Mouse (Mus musculus): ENCODE measurements at regions not wholly inside any gene's neighbourhood (a gene's known extent, or its start where the extent isn't known, plus 50 kb on each side); places are given as distances from the start of the nearest gene placed in this dataset.
"Not testable (repeated sequence)": the region's sequence is repeated elsewhere in the genome, so short reads cannot be mapped to it uniquely, and the experiment has no call there.

DNA sequence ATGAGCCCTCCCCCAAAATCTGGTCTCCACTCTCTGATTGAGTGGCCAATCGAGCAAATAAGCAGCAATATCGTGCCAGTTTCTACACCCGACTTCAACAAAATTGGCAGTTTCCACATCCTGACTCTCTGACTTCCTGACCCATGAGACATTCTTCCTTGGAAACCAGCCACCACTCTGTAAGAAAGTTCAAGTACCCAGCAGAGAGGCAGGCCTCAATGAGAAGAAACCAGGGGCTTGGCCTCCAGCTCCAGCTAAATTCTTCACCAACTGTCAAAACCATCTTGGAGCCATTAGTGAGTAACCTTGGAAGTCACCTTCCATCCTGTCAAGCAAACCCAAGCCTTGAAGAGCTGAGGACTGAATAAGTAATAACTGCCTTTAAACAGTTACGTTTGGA, 162.7 kb upstream of the Intu start:
- no peak for DNase-seq (ENCODE audit: low spot score in 2 of 2)

DNA sequence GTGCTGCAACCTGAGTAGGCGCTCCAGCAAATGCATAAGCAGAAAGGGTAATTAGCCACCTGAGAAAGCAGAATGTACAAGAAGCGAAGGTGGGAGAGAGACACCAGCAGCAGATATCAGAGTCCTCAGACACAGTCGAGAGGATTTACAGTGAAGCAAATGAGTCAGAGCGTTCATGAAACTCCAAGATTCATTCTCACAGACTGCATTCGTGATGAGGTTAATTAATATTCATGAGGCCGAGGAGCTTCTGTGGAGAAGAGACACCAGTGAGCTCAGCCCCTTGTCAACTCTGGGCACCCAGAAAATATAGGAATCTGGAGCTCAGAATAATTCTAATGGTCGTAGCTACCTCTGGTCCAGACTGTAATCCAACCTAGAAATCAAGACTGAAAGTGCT, 159.7 kb upstream of the Intu start:
- no peak for DNase-seq (ENCODE audit: low spot score in 2 of 2)

DNA sequence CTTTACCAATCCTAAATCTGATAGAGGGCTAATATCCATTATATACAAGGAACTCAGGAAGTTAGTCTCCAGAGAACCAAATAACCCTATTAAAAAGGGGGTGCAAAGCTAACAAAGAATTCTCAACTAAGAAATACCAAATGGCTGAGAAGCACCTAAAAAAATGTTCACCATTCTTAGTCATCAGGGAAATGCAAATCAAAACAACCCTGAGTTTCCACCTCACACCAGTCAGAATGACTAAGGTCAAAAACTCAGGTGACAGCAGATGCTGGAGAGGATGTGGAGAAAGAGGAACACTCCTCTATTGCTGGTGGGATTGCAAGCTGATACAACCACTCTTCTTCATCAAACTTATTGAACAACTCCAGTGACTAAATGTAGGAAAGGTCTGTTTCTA, 154.9 kb upstream of the Intu start:
- not testable (repeated sequence) for DNase-seq (ENCODE audit: low spot score in 2 of 2)

DNA sequence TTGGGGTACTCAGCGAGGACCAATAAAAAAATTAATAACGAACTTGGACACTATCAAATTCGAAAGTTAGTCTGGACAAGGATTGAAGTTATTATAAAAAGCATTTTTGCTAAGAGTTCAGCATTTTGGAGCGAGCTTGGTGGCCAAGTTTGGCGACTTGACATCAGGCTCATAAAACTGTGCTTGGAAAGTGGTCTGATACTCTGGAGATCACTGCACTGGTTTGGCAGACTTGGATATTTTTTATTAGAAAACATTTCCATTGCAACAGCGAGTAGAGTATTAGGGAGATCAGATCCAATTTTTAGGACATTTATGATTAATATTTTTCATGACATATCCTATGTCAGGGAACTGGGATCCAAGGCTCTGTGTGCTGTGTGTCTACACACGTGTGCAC, 153.7 kb upstream of the Intu start:
- no peak for DNase-seq (ENCODE audit: low spot score in 2 of 2)

DNA sequence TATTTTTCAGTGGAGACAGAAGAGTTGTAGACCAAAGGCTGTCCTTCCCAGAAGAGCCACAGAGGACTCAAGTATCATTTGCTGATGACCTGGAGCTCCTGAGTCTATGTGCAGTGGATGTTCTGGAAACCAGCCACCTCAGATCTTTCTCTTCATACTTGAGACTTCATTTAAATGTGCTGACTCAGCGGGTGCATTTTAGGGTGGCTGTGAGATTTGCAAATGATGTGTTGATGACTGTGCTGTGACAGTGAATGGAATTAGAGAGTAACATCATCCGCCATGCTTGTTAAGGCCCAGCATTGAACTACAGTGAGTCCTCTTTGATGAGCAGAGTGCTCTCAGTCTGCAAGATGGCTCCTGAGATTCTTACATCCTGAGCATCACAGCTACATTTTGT, 152.0 kb upstream of the Intu start:
- DNase-seq (ENCODE audit: low spot score in 2 of 2) = no peak

DNA sequence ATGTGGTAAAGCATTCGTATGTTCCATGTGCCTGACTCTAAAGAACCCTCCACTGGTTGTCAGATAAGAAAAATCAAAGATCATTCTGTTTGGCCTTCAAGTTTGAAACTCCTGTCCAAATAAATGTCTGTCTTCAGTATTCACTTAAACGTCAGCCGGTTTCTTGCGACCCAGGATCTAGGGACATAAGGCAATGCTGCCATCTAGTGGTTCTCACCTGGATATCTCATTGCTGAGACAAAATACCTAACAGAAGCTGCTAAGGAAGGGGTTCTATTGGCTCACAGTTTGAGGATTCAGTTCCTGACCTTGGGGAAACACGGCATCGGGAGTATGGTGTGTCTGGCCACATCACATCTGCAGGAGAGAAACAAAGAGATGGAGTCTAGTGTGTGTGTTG, 139.5 kb upstream of the Intu start:
- DNase-seq (ENCODE audit: low spot score in 2 of 2) = peak; percentile 18 to 48

DNA sequence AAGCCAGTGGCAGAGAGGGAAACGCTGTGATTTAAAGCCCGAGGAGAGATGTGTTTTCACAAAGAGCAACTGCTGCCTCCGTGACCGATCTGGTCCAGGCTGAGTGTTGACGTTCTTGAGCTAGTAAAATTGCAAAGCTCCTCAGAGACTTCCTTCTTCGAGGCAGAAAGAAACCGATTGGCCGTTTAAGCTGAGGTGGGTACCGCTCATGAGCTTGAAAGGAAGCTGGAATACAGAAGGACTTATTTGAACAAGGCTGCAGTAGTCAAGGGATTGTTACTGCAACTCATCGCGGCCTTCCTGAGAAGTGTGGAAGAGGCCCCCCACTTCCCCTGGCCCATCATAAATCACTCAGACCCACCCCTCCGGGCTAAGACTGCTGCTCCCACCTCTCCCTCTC, 132.9 kb upstream of the Intu start:
- DNase-seq (ENCODE audit: low spot score in 2 of 2) = no peak

DNA sequence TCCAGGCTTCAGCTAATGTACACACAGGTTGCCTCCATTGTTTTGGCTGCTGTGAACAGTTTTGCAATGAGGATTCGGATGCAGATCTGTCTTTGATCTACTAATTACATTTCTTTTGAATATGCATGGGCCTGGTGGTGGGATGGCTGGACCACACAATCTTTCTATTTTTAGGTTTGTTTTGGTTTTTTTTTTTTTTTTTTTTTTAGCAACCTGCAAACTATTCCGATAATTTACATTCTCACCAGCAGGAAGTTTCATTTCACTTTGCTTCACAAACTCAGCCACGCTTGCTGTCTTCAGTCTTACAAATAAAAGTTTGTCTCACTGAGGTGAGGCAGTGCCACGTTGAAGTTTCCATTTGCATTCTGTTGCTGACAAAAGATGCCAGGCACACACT, 127.7 kb upstream of the Intu start:
- DNase-seq (ENCODE audit: low spot score in 2 of 2) = no peak

DNA sequence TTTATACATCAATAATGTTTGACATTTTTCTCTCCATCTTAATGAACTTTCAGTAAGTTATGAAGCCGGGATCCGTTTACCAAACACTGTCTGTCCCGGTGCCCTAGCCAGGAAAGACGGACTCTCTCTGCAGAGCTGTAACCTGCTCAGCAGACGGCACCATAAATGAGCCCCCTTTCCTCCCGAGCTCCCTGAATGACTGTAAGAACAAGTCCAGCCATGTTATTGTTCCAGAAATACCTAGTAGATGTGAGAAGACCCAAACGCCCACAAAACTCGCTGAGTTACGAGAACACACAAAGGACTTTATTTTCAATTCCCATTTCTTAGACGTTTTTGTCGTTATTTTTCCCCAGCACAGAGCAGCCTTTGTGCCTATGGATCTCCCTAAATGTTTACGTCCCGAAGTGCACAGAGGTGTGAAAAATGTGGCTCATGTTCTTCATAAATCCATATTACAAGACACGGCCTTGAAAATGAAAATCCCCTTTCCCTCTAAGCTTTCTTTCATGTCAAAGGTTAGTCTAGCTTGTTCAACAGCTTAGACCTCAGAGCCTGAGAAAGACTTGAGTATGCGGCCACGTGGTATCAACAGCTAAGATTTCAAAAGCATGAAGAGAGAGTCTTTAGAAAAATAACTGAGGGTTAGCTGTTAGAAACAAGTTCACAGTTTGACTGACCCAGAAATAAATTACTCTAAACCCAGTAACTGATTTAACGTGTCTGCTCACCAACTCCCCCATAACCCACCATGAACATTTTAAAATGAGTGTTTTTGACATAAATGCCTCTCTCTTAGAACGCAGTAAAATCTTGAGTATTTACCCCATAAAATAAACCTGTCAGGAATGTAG, 125.8 kb upstream of the Intu start:
- no peak for DNase-seq (ENCODE audit: low spot score in 2 of 2)

DNA sequence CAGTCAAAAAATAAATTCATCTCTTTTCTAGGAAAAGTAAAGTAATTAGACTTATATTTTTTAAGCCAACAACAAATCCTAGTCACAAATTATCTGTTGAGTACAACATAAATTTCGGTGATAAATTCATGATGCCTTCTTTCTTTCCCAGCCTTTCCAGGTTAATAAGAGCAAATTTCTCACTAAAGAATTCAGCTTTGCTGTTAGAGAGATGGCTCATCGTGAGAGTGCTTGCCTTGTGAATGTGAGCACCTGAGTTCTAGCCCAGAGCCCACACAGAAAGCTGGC, 125.2 kb upstream of the Intu start:
- DNase-seq (ENCODE audit: low spot score in 2 of 2) = no peak

DNA sequence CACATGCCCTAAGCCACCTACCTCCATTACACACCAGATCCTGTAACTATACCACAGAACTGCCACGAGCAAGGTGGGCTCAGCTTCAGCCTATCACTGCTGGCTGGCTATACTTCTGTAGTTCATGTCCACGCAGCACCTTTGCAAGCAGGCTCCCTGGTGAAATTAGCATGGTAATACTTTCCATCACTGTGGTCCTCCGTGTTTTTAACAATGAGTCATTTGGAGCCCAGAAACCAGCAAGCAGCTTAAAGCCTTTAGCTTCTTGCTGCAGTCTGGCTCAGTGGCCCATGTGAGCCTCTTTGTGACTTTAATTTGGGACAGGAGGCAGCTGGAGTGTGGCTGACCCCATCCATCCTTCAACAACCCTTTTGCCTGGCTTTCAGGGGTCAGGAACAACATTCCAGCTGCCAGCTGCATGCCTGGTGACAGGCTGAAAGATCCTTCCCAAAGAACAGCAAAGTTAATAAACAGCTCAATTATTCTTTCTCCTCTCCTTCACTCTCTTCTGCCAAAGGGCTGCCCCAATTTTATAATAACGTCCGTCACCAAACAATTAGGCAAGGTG, 122.1 kb upstream of the Intu start:
- DNase-seq (ENCODE audit: low spot score in 2 of 2) = no peak

DNA sequence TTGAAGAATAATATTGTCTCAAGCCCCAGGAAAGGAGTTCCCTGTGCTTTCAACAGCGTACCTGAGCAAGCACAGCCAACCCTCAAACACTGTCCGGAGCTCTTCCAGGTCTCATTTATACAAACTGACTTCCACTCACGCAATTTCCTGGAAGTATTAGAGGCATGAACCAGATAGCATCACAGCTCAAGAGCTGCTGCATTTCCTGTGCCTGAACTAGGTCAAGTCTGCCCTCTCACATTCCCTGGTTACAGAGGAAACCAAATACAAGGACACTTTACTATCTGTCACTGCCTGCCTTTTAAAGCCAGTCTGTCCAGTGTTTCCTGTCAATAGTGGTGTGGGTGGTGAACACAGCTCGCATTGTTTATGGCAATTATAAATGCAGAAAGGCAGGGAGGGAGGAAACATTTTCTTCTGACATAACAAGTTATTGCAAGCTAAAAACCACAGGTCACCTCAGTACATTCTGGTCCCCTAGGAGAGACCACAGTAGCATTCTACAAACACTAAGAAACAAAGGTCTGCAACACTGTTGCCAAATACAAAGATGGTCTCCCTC, 120.3 kb upstream of the Intu start:
- no peak for DNase-seq (ENCODE audit: low spot score in 2 of 2)

DNA sequence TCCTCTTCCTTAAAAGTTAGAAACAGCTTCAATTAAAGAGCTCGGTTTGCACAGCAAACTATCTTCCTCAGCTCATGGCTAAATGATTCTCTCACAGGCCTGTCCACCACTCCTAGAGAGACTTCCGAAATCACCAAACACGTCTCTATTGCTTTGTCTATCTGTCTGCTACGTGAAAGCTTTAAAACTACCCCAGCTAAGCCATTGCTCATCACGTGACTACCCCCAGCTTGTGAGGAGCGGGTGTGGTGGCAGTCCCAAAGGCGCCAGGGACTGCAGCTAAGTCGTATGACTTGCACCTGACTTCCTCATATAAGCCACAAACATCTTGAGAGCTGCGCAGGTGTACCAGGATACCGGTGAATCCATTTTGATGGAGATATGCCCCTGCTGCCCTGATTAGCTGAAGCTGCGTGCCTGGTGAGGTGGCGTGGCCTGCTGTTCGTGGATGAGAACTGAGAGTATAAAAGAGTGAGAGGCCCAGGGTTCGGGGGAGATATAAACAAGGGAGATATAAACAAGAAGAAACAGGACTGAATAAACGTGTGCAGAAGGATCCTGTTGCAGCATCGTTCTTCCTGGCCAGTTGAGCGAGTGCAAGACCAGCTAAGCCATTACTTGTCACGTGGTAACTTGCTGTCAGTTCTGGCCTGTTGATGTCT, 105.8 kb upstream of the Intu start:
- not testable (repeated sequence) for DNase-seq (ENCODE audit: low spot score in 2 of 2)

DNA sequence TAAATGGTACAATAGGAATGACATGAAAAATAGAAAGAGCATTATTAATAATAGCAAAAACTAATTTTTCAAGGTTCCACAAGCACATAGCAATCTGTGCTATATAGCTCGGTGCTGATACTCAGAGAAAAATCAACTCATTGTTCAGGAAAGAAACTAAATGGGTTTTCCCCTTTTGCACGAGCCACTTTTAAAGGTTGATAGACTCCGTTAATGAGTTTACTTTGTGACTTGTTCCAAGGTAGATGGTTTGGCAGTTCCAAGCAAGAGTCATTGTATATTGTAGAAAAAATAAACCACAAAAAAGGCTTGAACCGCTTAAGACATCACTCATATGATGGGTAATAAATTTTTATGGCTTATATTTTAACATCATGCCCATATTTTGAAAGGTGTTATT, 105.0 kb upstream of the Intu start:
- DNase-seq (ENCODE audit: low spot score in 2 of 2) = no peak

DNA sequence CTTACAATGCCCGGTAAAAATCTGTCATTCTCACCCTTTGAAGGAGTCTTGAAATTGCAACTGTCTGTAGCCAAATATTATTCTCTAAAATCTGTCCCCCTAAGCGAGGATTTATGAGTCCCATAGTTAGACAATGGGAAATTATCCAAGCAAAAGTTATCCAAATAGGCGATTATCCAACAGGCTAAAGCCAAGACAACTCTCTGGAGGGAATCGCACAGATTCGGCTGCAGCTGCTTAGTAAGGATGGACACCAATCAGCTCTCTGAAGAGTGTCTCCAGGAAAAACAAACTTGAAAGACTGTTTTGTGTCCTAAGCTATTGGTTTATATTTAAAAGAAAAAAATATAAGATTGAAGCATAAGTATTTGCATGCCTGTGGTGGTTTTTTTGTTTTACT, 103.1 kb upstream of the Intu start:
- no peak for DNase-seq (ENCODE audit: low spot score in 2 of 2)

DNA sequence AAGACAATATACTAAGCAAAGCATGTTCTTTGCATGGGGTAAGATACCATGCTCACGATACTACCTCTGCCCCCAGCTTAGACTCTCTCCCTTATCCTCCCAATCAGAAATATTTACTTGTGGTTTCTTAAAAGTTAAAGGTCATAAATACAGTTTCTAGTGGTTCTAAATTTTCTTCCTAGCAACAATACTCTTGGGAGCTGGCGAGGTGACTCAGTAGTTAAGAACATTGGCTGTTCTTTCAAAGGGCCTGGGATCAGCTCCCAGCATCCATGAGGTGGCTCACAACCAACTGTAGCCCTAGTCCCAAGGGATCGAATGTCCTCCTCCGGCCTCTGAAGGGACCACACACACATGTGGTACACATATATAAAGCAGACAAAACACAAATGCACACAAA, 92.8 kb upstream of the Intu start:
- no peak for DNase-seq (ENCODE audit: low spot score in 2 of 2)

DNA sequence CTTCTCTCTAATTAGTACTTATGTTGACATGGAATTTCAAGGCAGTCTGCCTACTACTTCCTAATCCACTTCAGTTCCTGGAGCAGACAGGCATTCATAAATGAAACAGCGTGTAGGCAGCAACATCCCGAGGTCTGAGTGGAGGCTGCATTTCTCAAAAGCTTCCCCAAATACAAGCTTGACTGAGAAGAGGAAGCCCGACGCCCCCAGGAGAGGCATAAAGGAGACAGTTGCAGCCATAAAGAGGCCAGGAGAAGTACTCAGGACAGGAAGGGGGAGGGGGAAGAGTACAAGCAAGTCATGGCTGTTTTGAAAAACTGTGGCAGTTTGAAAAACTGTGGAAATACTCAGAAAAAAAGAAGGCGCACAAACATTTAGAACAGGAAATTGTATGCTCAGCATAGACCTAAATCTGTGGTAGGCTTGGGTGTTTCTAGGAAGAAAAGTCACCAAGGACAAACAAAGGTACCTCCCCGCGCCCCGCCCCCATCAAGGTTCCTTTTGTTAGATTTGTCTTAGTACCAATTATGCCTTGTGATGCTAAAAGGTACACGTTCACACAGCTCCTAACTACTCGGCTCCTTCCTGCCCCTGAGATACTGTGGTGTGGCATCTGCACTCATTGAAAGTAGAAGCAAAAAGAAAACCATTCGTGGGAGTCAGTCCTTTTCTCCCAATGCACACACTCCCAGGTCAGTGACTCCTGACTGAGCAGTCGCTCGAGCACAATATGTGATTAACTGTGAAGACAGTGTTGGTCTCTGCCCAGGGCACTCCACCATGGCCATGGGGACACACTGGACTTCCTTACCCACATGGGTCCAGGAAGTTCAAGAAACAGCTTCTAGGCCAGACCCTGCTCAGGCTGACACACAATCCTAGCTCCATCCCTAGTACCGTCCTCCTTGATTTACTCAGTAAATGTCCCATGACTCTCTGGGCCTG, 89.7 kb upstream of the Intu start:
- no peak for DNase-seq (ENCODE audit: low spot score in 2 of 2)

DNA sequence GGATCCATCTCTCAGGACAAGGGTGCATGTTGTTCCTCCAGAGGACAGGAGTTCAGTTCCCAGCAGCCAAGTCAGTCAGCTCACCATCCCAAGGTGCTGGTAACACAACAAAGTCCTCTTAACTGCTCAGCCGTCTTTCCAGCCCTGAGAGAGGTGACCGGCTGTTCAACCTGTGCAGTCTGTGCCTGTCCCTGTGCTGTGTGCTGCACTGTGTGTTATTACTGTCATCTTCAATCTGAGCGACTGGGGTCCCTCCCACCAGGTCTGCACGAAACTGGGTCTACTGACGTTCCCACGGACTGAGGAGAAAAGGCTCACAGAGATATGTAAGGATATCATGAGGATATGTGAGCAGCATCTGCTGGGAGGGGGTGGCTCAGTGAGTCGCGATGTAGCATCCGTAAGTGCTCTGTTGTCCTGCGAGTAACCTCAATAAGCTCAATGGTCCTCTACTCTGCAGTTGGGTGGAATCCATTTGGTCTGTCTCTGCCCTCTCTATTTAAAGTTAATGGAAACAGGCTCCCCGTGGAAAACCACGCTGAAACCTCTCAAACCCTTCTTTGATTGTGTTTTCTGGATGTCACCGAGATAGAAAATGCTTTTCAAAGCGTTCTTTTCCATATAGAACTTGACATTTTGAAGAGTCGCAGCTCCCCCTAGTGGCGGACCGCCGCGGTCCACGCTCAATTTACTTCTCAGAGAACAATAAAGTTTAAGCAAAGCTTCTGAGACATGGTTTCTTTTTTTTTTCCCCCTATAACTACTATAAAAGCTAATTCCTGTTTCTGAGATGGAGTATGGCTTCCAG, 87.1 kb upstream of the Intu start:
- DNase-seq (ENCODE audit: low spot score in 2 of 2) = peak; percentile 31 to 76

DNA sequence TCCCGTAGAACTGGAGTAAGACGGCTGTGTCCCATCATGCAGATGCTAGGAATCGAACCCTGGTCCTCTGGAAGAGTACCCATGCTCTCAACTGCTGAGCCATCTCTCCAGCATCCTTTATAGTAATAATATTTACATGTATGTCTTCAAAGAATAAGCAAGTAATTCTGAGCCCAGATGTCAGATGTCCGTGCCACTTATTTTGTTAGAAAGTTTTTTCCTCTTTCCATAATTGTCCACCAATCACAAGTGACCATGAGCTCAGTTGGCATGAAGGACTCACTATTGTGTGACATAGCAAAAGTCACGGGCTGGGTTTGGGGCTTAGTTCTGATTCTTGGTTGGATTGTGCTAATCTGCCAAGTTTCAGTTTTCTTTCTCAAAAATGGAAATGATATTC, 78.1 kb upstream of the Intu start:
- no peak for DNase-seq (ENCODE audit: low spot score in 2 of 2)

DNA sequence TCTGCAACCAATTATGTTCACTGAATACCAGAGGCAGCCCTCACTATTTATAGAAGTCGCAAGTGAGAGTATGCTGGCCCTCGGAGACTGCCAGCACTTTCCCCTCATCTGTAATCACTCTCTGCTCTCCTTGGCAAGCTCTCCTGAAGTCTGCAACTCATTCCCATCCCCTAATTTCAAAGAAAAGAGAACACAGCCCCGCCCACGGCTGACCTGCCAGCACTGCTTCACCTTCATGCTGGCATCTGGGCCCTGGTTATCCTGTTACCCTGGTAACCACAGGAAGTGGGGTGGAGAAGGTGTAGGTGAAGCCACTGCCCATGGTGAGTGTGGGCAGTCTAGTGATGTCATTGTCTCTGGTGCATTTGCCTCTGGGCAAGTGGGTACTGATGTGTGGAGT, 77.5 kb upstream of the Intu start:
- no peak for DNase-seq (ENCODE audit: low spot score in 2 of 2)

DNA sequence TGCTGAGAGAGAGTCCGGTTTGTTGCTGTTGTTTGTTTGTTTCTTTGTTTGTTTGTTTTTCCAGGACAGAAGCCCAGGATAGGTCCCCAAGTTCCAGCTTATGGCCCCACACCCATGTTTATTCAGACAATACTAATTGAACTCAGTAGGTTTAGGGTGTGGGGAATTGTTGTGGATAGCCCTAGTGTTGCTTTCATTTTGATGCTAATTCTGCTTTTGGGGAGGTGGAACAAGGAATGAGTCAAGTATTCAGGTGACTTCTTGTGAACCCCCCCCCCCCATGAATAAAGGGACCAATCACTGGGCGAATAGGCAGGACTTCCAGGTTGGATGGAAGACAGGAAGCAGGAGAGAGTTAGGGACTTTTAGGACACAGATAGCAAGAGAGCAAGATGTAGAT, 75.0 kb upstream of the Intu start:
- DNase-seq (ENCODE audit: low spot score in 2 of 2) = no peak
